Comparison of ENCODE assay signal across 10 mouse cellular contexts in genomic region chrX:167357415-167357814, GRCm38 (mm10). TPM values are rescaled to one million over a fixed set of nuclear protein-coding genes. Genes with fewer than 3 reads are reported as not detected.
DNase-seq lines count a peak whose midpoint lies in the region; ATAC-seq and TF ChIP-seq lines count a peak whose summit lies in the region.
"Had no signal": no experiment of that assay in that cellular context is flagged by ENCODE, and none has a peak within 500 bp of the region (broad histone marks: within the 10 kb centered on the region; RNA-seq: fewer than 3 reads in every experiment).

No protein-coding gene starts in this region.

- H3K9me3 ChIP-seq in hindbrain, postnatal 0 days (ENCODE audit: low read length), result no peaks in the 10 kb centered on the region
- no peaks in the 10 kb centered on the region for H3K9me3 ChIP-seq in hindbrain, embryonic 14.5 days (ENCODE audit: control insufficient read depth, low read length)
- H3K9me3 ChIP-seq in forebrain, embryonic 13.5 days (replicated peaks), result no peaks in the 10 kb centered on the region
- H3K9me3 ChIP-seq: midbrain, embryonic 12.5 days had no signal

- whole genome bisulfite sequencing in hindbrain, postnatal 0 days, result 63% methylated on average over 2 of the region's 2 CpGs
- WGBS in hindbrain, embryonic 14.5 days, result 83% methylated on average over 2 of the region's 2 CpGs
- WGBS in forebrain, embryonic 13.5 days, result 74% methylated on average over 2 of the region's 2 CpGs

- DNase-seq in hindbrain, postnatal 0 days (ENCODE audit: low spot score), result peak; percentile 15
- DNase-seq in hindbrain, embryonic 14.5 days (ENCODE audit: low spot score), result no peak
- peak; percentile 6 for DNase-seq in right cerebral cortex, adult 2 months (ENCODE audit: low spot score in 2 of 2)
- DNase-seq in right cerebral cortex, postnatal 10 days (ENCODE audit: low spot score in 2 of 2), result no peak
- DNase-seq in brain, adult 2 months (ENCODE audit: low read depth, low spot score), result peak; percentile 31
- peak; percentile 73 for DNase-seq in splenic B cell, adult 2 months (ENCODE audit: low read depth, low spot score)
- DNase-seq in gastrocnemius, adult 8-10 months (ENCODE audit: low spot score in 2 of 2), result no peak
- DNase-seq: thymus, postnatal 25 days had no signal

- H3K4me1 ChIP-seq in hindbrain, postnatal 0 days (ENCODE audit: insufficient read depth, low read length), result no peaks in the 10 kb centered on the region
- no peaks in the 10 kb centered on the region for H3K4me1 ChIP-seq in hindbrain, embryonic 14.5 days (replicated peaks; ENCODE audit: control insufficient read depth, insufficient read depth, low read length)
- no peaks in the 10 kb centered on the region for H3K4me1 ChIP-seq in forebrain, embryonic 13.5 days
- H3K4me1 ChIP-seq: midbrain, embryonic 12.5 days had no signal

- no peak overlapping the region for H3K4me2 ChIP-seq in hindbrain, postnatal 0 days (ENCODE audit: low read depth, low read length)
- H3K4me2 ChIP-seq in hindbrain, embryonic 14.5 days (replicated peaks), result no peak overlapping the region
- H3K4me2 ChIP-seq in forebrain, embryonic 13.5 days, result no peak overlapping the region
- H3K4me2 ChIP-seq: midbrain, embryonic 12.5 days had no signal

- ATAC-seq in hindbrain, postnatal 0 days, result no peak
- ATAC-seq in hindbrain, embryonic 14.5 days (ENCODE audit: low FRiP score), result no peak
- ATAC-seq in forebrain, embryonic 13.5 days, result no peak

- no peak overlapping the region for H3K27ac ChIP-seq in hindbrain, postnatal 0 days
- H3K27ac ChIP-seq in hindbrain, embryonic 14.5 days, result no peak overlapping the region
- H3K27ac ChIP-seq in forebrain, embryonic 13.5 days, result no peak overlapping the region
- H3K27ac ChIP-seq: midbrain, embryonic 12.5 days had no signal

- H3K27me3 ChIP-seq in hindbrain, postnatal 0 days (ENCODE audit: insufficient read depth, low read length), result no peaks in the 10 kb centered on the region; the same call in 1 of the 2 replicates
- peaks cover 4% of the 10 kb centered on the region; the same call in 1 of the 2 replicates for H3K27me3 ChIP-seq in hindbrain, embryonic 14.5 days (ENCODE audit: control insufficient read depth, insufficient read depth, low read length)
- H3K27me3 ChIP-seq in splenic B cell, adult 2 months (ENCODE audit: control insufficient read depth, insufficient read depth, low read length, poor library complexity, severe bottlenecking), result no peaks in the 10 kb centered on the region
- peaks cover 6% of the 10 kb centered on the region; the same call in 1 of the 2 replicates for H3K27me3 ChIP-seq in forebrain, embryonic 13.5 days

- H3K4me3 ChIP-seq in hindbrain, postnatal 0 days (ENCODE audit: low read length), result no peak overlapping the region
- no peak overlapping the region for H3K4me3 ChIP-seq in hindbrain, embryonic 14.5 days (replicated peaks; ENCODE audit: low read length)
- no peak overlapping the region for H3K4me3 ChIP-seq in forebrain, embryonic 13.5 days
- H3K4me3 ChIP-seq: midbrain, embryonic 12.5 days had no signal

- H3K9ac ChIP-seq in hindbrain, postnatal 0 days (replicated peaks; ENCODE audit: low read length), result no peak overlapping the region
- H3K9ac ChIP-seq in hindbrain, embryonic 14.5 days, result no peak overlapping the region
- no peak overlapping the region for H3K9ac ChIP-seq in forebrain, embryonic 13.5 days
- H3K9ac ChIP-seq: midbrain, embryonic 12.5 days had no signal

- H3K36me3 ChIP-seq in hindbrain, postnatal 0 days (ENCODE audit: insufficient read depth, low read length), result no peaks in the 10 kb centered on the region
- H3K36me3 ChIP-seq in hindbrain, embryonic 14.5 days (replicated peaks; ENCODE audit: control insufficient read depth, insufficient read depth), result no peaks in the 10 kb centered on the region
- 0 out of 2 replicates have a peak, but pooled peaks cover 2% of the 10 kb centered on the region for H3K36me3 ChIP-seq in splenic B cell, adult 2 months (ENCODE audit: control insufficient read depth, insufficient read depth, low read length, poor library complexity, severe bottlenecking)
- H3K36me3 ChIP-seq in forebrain, embryonic 13.5 days (ENCODE audit: poor library complexity, severe bottlenecking), result no peaks in the 10 kb centered on the region
- H3K36me3 ChIP-seq: midbrain, embryonic 12.5 days had no signal

- TF ChIP-seq CTCF in hindbrain, postnatal 0 days (IDR thresholded peaks at IDR 0.05; ENCODE audit: low read depth), result peak; percentile 39; the same call in 1 of the 2 replicates

RNA-seq across cellular contexts. Expression of gene Prps2, which starts 25.1 kb away (rescaled TPM):
- total RNA-seq in hindbrain, postnatal 0 days (2014; rRNA removed), result 23.0 and 30.3 TPM in 2 replicates
- polyA plus RNA-seq in hindbrain, postnatal 0 days (2015; fragmentation: Nextera tagmentation; extraction: Ambion mirVana), result 14.3 and 15.4 TPM in 2 replicates
- polyA plus RNA-seq in hindbrain, embryonic 14.5 days (2014; fragmentation: Nextera tagmentation; extraction: Ambion mirVana), result 14.7 and 20.6 TPM in 2 replicates
- total RNA-seq in gastrocnemius, adult 8-10 months (2022), result 1 to 10 TPM; 1.1 to 1.6 (median 1.1) TPM
- 13.6 and 15.5 TPM in 2 replicates for polyA plus RNA-seq in forebrain, embryonic 13.5 days (2015; fragmentation: Nextera tagmentation; extraction: Ambion mirVana)

RNA-seq across cellular contexts. Expression of gene Tlr7, which starts 27.1 kb away (rescaled TPM):
- total RNA-seq in hindbrain, postnatal 0 days (2014; rRNA removed), result 1.2 and 2.1 TPM in 2 replicates
- 1.5 and 1.7 TPM in 2 replicates for polyA plus RNA-seq in hindbrain, postnatal 0 days (2015; fragmentation: Nextera tagmentation; extraction: Ambion mirVana)
- 0.86 and 0.91 TPM in 2 replicates for polyA plus RNA-seq in hindbrain, embryonic 14.5 days (2014; fragmentation: Nextera tagmentation; extraction: Ambion mirVana)
- total RNA-seq in gastrocnemius, adult 8-10 months (2022), result under 1 TPM; 0.27 to 0.92 (median 0.56) TPM
- 0.15 and 0.18 TPM in 2 replicates for polyA plus RNA-seq in forebrain, embryonic 13.5 days (2015; fragmentation: Nextera tagmentation; extraction: Ambion mirVana)

Comparison
In these comparisons a context has a peak if more than half of its experiments do, and no peak if none do; other contexts are left out.
1. DNase-seq: peak in hindbrain, postnatal 0 days (single experiment), right cerebral cortex, adult 2 months (2 of 2), brain, adult 2 months (single experiment) and splenic B cell, adult 2 months (single experiment); none in hindbrain, embryonic 14.5 days (single experiment), right cerebral cortex, postnatal 10 days (0 of 2) and gastrocnemius, adult 8-10 months (0 of 2).